Mouse (Mus musculus) embryonic fibroblast, embryonic 13.5 days (primary cell): ENCODE results near the gene Arid3a. TPM values are rescaled to one million over a fixed set of nuclear protein-coding genes. Genes with fewer than 3 reads are reported as not detected.

Experiments
- H3K27ac ChIP-seq: 2 replicates; pipeline ENCODE4 v1.5.1; 2012; ENCODE audit warnings: low read length, control low read depth, inconsistent platforms; ENCODE audit not compliant: insufficient read depth
- H3K4me1 ChIP-seq: 2 replicates; pipeline ENCODE4 v1.6.1; 2011; ENCODE audit warnings: low read length; ENCODE audit not compliant: control insufficient read depth, insufficient read depth
- H3K4me3 ChIP-seq: 2 replicates; pipeline ENCODE4 v1.5.1; 2011; ENCODE audit warnings: mild to moderate bottlenecking, control low read depth, low read length; ENCODE audit not compliant: insufficient read depth
- CTCF ChIP-seq: IDR thresholded peaks from 2 replicates; pipeline ENCODE4 v1.5.1; 2011; ENCODE audit warnings: mild to moderate bottlenecking, control low read depth, low read length, moderate library complexity, borderline replicate concordance; ENCODE audit not compliant: insufficient read depth
- POLR2A ChIP-seq: IDR thresholded peaks from 2 replicates; pipeline ENCODE4 v1.6.1; 2011; ENCODE audit warnings: low read depth, mild to moderate bottlenecking, control low read depth, low read length, moderate library complexity
- polyA plus RNA-seq: library from polyadenylated mRNA; stranded (reverse); fragments of >200 nt; gene quantifications from 2 replicates; pipeline ENCODE4 v1.2.4, GENCODE M21; 2011; ENCODE audit warnings: low read depth; ENCODE audit not compliant: missing spikeins, insufficient read length

Gene Arid3a
- polyA plus RNA-seq, 1 experiment, result 6.0 TPM

- H3K4me3 ChIP-seq, result peak within 1 kb of the TSS; percentile 74
- H3K27ac ChIP-seq, result peak within 1 kb of the TSS; percentile 94
- 0 out of 2 replicates have a peak, but pooled peaks cover 4% of the 10 kb centered on the region for H3K4me1 ChIP-seq
- TF ChIP-seq CTCF (no peak), POLR2A (no peak)
These were observed 18.4 kb upstream of the Arid3a start, which contains the start of gene Med16 for GRCm38 (mm10) chr10:79908167-79909091. Gene Med16, minus strand, starts transcription at chr10:79908923.

DNA sequence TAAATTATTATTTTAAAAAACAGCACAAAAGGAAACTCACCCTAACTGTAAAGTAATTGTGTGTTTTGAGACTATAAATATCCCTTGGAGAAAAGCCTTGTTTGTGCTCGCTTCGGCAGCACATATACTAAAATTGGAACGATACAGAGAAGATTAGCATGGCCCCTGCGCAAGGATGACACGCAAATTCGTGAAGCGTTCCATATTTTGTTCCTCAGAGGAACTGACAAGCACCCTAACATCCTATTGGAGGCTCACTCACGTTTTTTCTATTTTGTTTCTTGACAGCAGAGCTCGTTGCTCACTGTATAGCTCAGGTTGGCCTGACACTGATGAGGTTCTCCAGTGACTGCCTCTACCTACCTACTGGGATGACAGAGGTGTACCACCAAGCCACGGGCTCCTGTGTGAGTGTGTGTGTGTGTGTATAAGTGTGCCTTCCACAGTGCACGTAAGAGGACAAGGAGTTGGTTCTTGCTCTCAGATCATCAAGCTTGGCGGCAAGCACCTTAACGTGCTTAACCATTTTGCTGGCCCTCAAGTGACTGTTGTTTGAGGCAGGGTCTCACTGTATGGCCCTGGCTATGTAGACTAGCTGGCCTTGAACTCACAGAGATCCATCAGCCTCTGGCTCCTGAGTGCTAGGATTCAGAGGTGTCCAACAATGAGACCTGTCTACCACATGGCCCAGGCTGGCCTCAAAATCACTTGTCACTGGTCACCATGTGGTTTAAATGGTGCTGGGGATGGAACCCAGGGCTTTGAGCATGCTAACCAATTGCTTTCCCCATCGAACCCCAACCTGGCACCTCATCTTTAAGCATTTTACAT is 17.5 kb upstream of the Arid3a start:
- no peak overlapping the region for H3K27ac ChIP-seq
- TF ChIP-seq CTCF, result no peak
- TF ChIP-seq POLR2A, result peak; percentile 12; the same call in 1 of the 2 replicates
- H3K4me3 ChIP-seq, result no peak overlapping the region
- 0 out of 2 replicates have a peak, but pooled peaks cover 4% of the 10 kb centered on the region for H3K4me1 ChIP-seq

- TF ChIP-seq POLR2A, result no peak
- no peak for TF ChIP-seq CTCF
- Histone ChIP-seq H3K4me3 (no peak within 1 kb of the TSS), H3K27ac (no peak within 1 kb of the TSS), H3K4me1 (peaks cover 4% of the 10 kb centered on the region; the same call in 1 of the 2 replicates)
These were observed 16.3 kb upstream of the Arid3a start, which contains the start of gene Gm26602 for GRCm38 (mm10) chr10:79910556-79910955. Gene Gm26602, plus strand, starts transcription at chr10:79910856.

DNA sequence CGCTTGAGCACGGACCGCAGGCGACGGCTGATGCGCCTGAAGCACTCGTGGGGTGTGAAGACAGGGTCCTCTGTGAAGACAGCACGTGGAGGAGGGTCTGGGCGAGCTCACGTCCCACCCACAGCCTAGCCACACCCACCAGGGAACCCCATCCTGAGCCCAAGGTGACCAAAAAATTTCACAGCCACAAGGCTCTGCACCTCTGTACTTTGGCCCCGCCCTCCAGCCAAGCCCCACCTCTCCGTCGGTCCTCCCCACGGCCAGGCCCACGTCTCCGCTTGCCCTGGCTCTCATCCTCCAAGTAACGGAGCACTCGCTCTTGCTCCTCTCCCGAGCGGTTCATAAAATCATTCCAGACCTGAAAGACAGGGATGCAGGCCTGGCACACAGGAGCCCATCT is 14.4 kb upstream of the Arid3a start:
- TF ChIP-seq POLR2A (no peak), CTCF (no peak)
- Histone ChIP-seq H3K4me3 (no peak overlapping the region), H3K4me1 (peaks cover 4% of the 10 kb centered on the region; the same call in 1 of the 2 replicates), H3K27ac (no peak overlapping the region)

DNA sequence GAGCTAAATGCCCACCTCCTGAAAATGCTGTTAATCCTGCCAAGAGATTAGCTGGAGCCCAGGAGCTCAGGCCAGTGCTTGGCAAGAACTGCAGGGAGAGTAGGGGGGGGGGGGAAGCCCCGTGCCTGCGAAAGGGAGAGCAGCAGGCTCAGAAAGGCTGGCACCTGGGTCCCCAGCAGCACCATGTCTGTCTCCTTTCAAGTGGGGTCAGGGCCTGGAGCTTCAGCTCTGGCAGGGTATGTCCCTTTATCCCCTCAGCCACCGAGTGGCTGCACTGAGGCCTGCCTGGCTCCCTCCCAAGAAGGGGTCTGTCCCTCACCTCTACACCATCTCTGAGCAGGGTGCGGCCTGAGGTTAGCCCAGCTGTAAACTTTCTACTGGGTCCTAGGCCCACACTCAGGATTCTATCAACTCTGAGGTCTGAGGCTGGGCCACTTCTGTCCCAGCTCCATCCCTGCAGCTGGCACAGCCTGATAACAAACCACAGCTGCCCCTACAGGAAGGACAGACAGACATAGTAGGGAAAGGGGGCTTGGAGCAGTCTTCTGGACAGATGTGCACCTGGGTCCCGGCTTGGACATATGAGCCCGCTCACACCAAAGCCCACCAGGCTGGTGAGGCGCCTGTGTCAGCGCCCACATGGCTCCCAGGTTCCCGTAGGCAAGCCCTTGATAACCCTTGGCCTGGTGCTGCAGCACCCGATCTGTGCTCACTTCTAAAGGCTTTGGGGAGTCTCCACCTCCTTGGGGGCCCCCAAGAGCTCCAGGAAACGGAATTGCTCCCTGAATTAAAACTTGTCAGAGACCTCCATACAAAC is 12.5 kb upstream of the Arid3a start:
- TF ChIP-seq POLR2A, result no peak
- TF ChIP-seq CTCF, result no peak
- peaks cover 2% of the 10 kb centered on the region; the same call in 1 of the 2 replicates for H3K4me1 ChIP-seq
- H3K4me3 ChIP-seq, result no peak overlapping the region
- no peak overlapping the region for H3K27ac ChIP-seq

- no peak for TF ChIP-seq POLR2A
- no peak for TF ChIP-seq CTCF
- Histone ChIP-seq H3K4me3 (no peak overlapping the region), H3K27ac (no peak overlapping the region), H3K4me1 (no peaks in the 10 kb centered on the region; the same call in 1 of the 2 replicates)
These were observed 11.8 kb upstream of the Arid3a start for GRCm38 (mm10) chr10:79914948-79915596.

DNA sequence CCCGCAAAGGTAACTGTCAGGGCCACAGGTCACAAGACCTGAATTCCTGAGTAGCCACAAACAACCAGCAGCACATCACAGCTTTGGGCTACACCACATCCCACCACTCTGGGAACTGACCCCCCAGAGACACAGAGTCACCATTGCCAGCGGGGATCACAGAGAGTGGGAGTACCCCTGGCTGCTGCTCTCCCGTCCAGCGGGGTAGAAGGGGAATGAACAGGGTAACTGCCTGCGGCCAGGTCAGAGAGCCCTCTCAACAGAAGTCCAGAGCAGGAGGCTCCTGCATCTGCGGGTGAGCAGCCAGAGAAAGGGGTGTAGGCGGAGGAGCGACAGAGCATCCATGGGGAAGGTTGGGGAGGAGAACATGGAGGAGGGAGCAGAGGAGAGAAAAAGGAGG is 10.8 kb upstream of the Arid3a start:
- no peak overlapping the region for H3K27ac ChIP-seq
- H3K4me3 ChIP-seq, result peak overlapping the region; percentile 80
- no peak for TF ChIP-seq CTCF
- no peak for TF ChIP-seq POLR2A
- no peaks in the 10 kb centered on the region; the same call in 1 of the 2 replicates for H3K4me1 ChIP-seq

- H3K4me3 ChIP-seq, result peak within 1 kb of the TSS; percentile 80
- TF ChIP-seq POLR2A, result peak; percentile 95
- TF ChIP-seq CTCF, result no peak
- H3K4me1 ChIP-seq, result no peaks in the 10 kb centered on the region; the same call in 1 of the 2 replicates
- no peak within 1 kb of the TSS for H3K27ac ChIP-seq
These were observed 9.9 kb upstream of the Arid3a start, which contains the start of gene Kiss1r for GRCm38 (mm10) chr10:79916808-79917531. Gene Kiss1r, plus strand, starts transcription at chr10:79916971.
